Mouse (Mus musculus): ENCODE measurements around the gene Hoxd11.

- TF ChIP-seq CTCF (IDR thresholded peaks at IDR 0.05; ENCODE audit: insufficient read depth, low read length) (no peak), POLR2A (IDR thresholded peaks at IDR 0.05; ENCODE audit: borderline replicate concordance, extremely low read depth, low read depth, low read length) (no peak)
Measured at GRCm38 (mm10) chr2:74708676-74709075, 29.3 kb downstream of the Hoxd11 start.
